Mouse (Mus musculus) stomach, postnatal 0 days (tissue): ENCODE data around the gene Myom1. TPM values are rescaled to one million over a fixed set of nuclear protein-coding genes. Genes with fewer than 3 reads are reported as not detected.

ENCODE experiments used
- ATAC-seq: fragments of 200-750 bp; cut with Nextera tagmentation; 2 replicates; pipeline ENCODE4 v1.8.0; 2017; ENCODE audit not compliant: low FRiP score, low TSS enrichment
- DNase-seq: peaks from one replicate; pipeline ENCODE4 v3.0.0-alpha.2; 2016; ENCODE audit warnings: low spot score
- H3K27ac ChIP-seq: fragments of 300-500 bp; sonication (generic); replicated peaks from 2 replicates; pipeline ENCODE4 v1.5.1; 2014; ENCODE audit warnings: mild to moderate bottlenecking, control low read depth
- H3K27me3 ChIP-seq: fragments of 300-500 bp; sonication (generic); 2 replicates; pipeline ENCODE4 v1.6.1; 2014; ENCODE audit warnings: low read length; ENCODE audit not compliant: control insufficient read depth, insufficient read depth
- H3K36me3 ChIP-seq: fragments of 300-500 bp; sonication (generic); 2 replicates; pipeline ENCODE4 v1.6.1; 2014; ENCODE audit warnings: low read length, mixed read lengths; ENCODE audit not compliant: control insufficient read depth, insufficient read depth
- H3K4me1 ChIP-seq: fragments of 300-500 bp; sonication (generic); replicated peaks from 2 replicates; pipeline ENCODE4 v1.6.1; 2014; ENCODE audit warnings: antibody characterized with exemption; ENCODE audit not compliant: control insufficient read depth, insufficient read depth
- H3K4me2 ChIP-seq: fragments of 300-500 bp; sonication (generic); replicated peaks from 2 replicates; pipeline ENCODE4 v1.6.1; 2014; ENCODE audit warnings: low read depth, mild to moderate bottlenecking, control low read depth, moderate library complexity
- H3K4me3 ChIP-seq: fragments of 300-500 bp; sonication (generic); 2 replicates; pipeline ENCODE4 v1.5.1; 2014; ENCODE audit warnings: low read depth, low read length, control low read depth
- H3K9ac ChIP-seq: fragments of 300-500 bp; sonication (generic); 2 replicates; pipeline ENCODE4 v1.6.1; 2014; ENCODE audit warnings: mild to moderate bottlenecking, low read length, control low read depth, mixed read lengths
- H3K9me3 ChIP-seq: fragments of 300-500 bp; sonication (generic); 2 replicates; pipeline ENCODE4 v1.6.1; 2016; ENCODE audit warnings: low read length; ENCODE audit not compliant: control insufficient read depth
- CTCF ChIP-seq: IDR thresholded peaks from 2 replicates; pipeline ENCODE4 v1.5.1; 2016; ENCODE audit warnings: antibody characterized with exemption, low read depth, mild to moderate bottlenecking, moderate library complexity
- EP300 ChIP-seq: optimal IDR thresholded peaks from 2 replicates; pipeline ENCODE3; 2016; ENCODE audit warnings: antibody characterized with exemption
- WGBS: fragments of 180-500 bp; shearing (Covaris S2); extraction: QIAGEN DNeasy Blood & Tissue Kit; methylation state at CpG from one replicate; pipeline ENCODE4 v1.1.7; 2014; 5-methylcytosine and 5-hydroxymethylcytosine counted together
- polyA plus RNA-seq: library from polyadenylated mRNA; unstranded; fragments of >200 nt; fragmentation: Nextera tagmentation; extraction: Ambion mirVana; gene quantifications from 2 replicates; pipeline ENCODE4 v1.2.1, GENCODE M21; 2015

Gene Myom1
- polyA plus RNA-seq, 1 experiment from 2014 or later: 9.8 TPM

DNA sequence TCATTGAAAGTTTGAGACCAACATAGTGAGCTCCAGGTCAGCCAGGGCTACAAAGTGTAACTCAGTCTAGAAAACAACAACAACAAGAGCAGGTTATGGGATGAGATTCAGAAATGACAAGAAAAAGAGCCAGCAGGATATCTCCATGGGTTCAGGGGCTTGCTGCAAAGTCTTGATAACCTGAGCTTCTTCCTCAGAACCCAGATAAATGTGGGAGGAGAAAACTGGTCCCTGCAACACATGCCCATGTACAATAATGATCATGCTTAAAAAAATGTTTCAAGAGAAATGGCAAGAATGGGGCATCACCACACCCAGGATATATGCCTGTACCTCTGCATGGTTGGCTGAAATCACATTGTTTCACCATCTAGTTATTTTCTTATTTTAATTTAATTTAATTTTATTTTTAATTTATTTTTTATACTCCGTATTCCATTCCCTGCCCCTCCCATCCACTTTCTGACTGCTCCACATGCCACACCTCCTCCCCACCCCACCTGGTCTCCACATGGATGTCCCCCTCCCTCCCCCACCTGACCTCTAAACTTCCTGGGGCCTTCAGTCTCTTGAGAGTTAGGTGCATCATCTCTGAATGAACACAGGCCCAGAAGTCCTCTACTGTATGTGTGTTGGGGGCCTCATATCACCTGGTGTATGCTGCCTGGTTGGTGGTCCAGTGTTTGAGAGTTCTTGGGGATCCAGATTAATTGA is 143.0 kb downstream of the Myom1 start:
- no peak overlapping the region for H3K4me3 ChIP-seq
- H3K4me1 ChIP-seq: no peaks in the 10 kb centered on the region
- no peak overlapping the region for H3K9ac ChIP-seq
- TF ChIP-seq CTCF (no peak), EP300 (no peak)
- no peak overlapping the region for H3K4me2 ChIP-seq
- no peaks in the 10 kb centered on the region for H3K27me3 ChIP-seq
- no peaks in the 10 kb centered on the region for H3K9me3 ChIP-seq
- H3K36me3 ChIP-seq: no peaks in the 10 kb centered on the region
- DNase-seq: no peak
- WGBS: 86% methylated on average over 1 of the region's 1 CpGs
- ATAC-seq: no peak
- H3K27ac ChIP-seq: no peak overlapping the region

DNA sequence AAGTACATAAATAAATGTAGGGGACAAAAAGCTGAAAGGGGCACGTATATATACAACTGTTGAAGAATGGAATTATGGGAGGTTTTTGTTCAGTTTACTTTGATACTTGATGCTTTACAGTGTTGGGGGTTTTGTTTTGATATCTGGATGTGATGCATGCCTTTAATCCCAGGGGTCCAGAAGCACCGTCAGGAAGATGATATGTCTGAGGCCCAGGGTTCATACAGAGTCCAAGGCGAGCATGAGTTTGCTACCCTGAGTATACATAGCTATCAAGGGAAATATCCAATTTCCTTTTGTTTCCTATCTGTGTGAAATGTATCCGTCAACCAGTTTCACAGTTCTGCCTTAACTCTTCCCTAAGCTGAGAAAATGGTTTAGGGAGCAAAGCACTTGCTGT is 150.9 kb downstream of the Myom1 start:
- H3K4me2 ChIP-seq: no peak overlapping the region
- no peak overlapping the region for H3K9ac ChIP-seq
- H3K4me3 ChIP-seq: no peak overlapping the region
- no peak for TF ChIP-seq CTCF
- no peak for TF ChIP-seq EP300
- H3K9me3 ChIP-seq: no peaks in the 10 kb centered on the region
- H3K4me1 ChIP-seq: no peaks in the 10 kb centered on the region
- no peak overlapping the region for H3K27ac ChIP-seq
- H3K36me3 ChIP-seq: no peaks in the 10 kb centered on the region
- DNase-seq (no peak), ATAC-seq (no peak)
- H3K27me3 ChIP-seq: no peaks in the 10 kb centered on the region
- 41% methylated on average over 4 of the region's 4 CpGs for whole genome bisulfite sequencing

DNA sequence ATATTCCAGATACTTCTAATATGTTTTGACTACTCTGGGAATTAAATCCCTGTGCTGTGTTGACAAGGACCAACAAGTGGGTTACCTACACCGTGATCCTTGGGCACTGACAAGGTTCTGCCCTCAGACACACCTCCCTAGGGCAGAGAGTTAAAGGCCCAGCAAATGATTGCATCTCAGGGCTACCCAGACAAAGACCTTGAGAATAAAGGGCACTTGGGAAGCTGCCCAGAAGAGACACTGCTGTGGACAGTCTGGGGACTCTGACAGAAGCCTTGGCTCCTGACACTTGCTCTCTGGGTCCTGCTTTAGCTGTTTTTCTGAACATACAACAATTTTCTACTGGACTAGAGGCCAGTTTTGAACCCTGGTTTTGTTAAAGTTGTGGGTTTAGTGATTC is 152.8 kb downstream of the Myom1 start:
- no peak overlapping the region for H3K9ac ChIP-seq
- H3K4me3 ChIP-seq: no peak overlapping the region
- H3K4me2 ChIP-seq: no peak overlapping the region
- DNase-seq (no peak), ATAC-seq (no peak)
- H3K9me3 ChIP-seq: no peaks in the 10 kb centered on the region
- 0 out of 2 replicates have a peak, but pooled peaks cover 2% of the 10 kb centered on the region for H3K4me1 ChIP-seq
- WGBS: 19% methylated on average over 1 of the region's 1 CpGs
- no peaks in the 10 kb centered on the region for H3K27me3 ChIP-seq
- no peak overlapping the region for H3K27ac ChIP-seq
- no peak for TF ChIP-seq CTCF
- no peak for TF ChIP-seq EP300
- no peaks in the 10 kb centered on the region for H3K36me3 ChIP-seq

DNA sequence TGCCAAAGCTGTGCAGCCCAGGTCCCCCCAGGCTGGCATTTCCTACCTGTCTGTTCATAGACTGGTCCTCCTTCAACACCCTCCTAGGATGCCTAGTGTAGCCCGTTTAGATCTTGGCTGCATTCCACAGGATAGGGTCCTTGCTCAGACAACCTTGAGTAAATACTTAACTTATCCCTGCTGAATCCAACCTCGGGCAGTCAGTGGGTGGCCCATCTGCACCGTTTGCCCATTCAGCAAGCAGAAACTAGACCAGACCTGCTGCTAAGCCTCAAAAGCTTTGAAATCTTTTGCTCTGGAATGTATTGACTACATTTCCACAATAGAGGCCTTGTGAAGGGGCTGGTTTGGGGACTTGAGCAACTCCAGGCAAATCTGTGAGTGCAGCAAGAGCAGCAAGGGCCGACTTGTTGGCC is 156.7 kb downstream of the Myom1 start:
- no peaks in the 10 kb centered on the region for H3K27me3 ChIP-seq
- no peak overlapping the region for H3K9ac ChIP-seq
- H3K4me1 ChIP-seq: 0 out of 2 replicates have a peak, but pooled peaks cover 2% of the 10 kb centered on the region
- H3K4me2 ChIP-seq: no peak overlapping the region
- no peak for TF ChIP-seq CTCF
- TF ChIP-seq EP300: no peak
- H3K4me3 ChIP-seq: no peak overlapping the region
- ATAC-seq (peak; percentile 63; the same call in 1 of the 2 replicates), DNase-seq (no peak)
- peak overlapping the region; percentile 77; the same call in 1 of the 2 replicates for H3K27ac ChIP-seq
- no peaks in the 10 kb centered on the region for H3K36me3 ChIP-seq
- WGBS: 8% methylated on average over 4 of the region's 4 CpGs
- no peaks in the 10 kb centered on the region for H3K9me3 ChIP-seq

DNA sequence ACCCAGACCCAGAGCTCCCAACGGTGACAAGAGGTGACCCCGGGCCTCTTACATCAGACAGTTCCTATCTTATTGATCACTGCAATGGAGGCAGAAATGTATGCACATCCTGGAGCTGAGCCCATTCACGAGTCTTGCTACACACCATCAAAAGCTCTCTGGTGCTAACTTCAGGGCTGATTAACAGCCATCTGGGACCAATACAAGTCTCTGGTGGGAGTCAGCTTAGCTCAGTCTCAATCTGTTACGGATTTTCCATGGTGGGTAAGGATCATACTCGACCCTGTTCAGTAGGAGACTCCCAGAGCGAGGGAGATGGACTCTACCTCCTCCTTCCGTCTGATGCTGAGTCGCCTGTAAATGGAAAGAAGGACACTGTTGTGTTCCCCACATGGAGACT is 157.3 kb downstream of the Myom1 start:
- WGBS: 49% methylated on average over 8 of the region's 8 CpGs
- Histone ChIP-seq H3K27me3 (no peaks in the 10 kb centered on the region), H3K36me3 (no peaks in the 10 kb centered on the region), H3K9ac (no peak overlapping the region), H3K4me2 (no peak overlapping the region), H3K4me1 (0 out of 2 replicates have a peak, but pooled peaks cover 2% of the 10 kb centered on the region), H3K4me3 (no peak overlapping the region), H3K9me3 (no peaks in the 10 kb centered on the region), H3K27ac (peak overlapping the region; percentile 77)
- DNase-seq (no peak), ATAC-seq (no peak)
- TF ChIP-seq EP300 (no peak), CTCF (no peak)

DNA sequence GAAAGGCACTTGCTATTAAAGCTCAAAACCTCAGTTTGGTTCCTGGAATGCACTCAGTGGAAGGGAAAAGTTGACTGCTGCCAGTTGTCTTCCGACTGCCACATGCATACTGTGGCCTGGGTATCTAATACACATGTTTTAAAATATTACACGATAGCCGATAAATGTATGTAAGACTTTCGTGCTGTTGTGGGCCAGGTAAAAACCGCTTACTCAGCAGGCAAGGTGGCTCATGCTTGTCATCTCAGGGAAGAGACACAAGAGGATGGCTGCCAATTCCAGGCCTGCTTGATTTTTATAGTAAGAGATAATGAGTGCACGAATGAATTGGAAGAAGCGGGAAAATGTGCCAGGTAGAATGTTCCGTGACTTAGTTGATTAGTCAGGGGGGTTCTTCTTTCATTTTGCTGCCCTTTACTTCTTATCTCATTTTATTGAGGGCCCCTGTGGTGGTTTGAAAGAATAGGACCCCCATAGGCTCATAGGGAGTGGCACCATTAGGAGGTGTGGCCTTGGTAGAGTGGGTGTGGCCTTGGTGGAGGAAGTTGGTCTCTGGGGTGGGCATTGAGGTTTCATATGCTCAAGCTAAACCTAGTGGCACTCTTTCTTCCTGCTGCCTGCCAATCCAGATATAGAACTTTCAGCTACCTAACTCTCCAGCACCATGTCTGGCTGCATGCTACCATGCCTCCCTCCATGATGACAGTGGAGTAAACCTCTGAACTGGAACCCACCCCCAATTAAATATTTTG is 158.0 kb downstream of the Myom1 start:
- no peaks in the 10 kb centered on the region for H3K36me3 ChIP-seq
- H3K4me1 ChIP-seq: 0 out of 2 replicates have a peak, but pooled peaks cover 2% of the 10 kb centered on the region
- no peak overlapping the region for H3K9ac ChIP-seq
- peak overlapping the region; percentile 77 for H3K27ac ChIP-seq
- no peak for ATAC-seq
- no peak overlapping the region for H3K4me2 ChIP-seq
- no peaks in the 10 kb centered on the region for H3K9me3 ChIP-seq
- 90% methylated on average over 8 of the region's 8 CpGs for WGBS
- no peaks in the 10 kb centered on the region for H3K27me3 ChIP-seq
- H3K4me3 ChIP-seq: no peak overlapping the region
- DNase-seq: no peak
- no peak for TF ChIP-seq EP300
- no peak for TF ChIP-seq CTCF
